Mouse (Mus musculus): ENCODE results near the gene Bpifb1. TPM values are rescaled to one million over a fixed set of nuclear protein-coding genes. Genes with fewer than 3 reads are reported as not detected.
"Not testable (repeated sequence)": the region's sequence is repeated elsewhere in the genome, so short reads cannot be mapped to it uniquely, and the experiment has no call there.

Gene Bpifb1
- total RNA-seq (2021), result not detected
- long read RNA-seq, experiment 1, result 0 reads
- long read RNA-seq, experiment 2, result 0 reads

DNA sequence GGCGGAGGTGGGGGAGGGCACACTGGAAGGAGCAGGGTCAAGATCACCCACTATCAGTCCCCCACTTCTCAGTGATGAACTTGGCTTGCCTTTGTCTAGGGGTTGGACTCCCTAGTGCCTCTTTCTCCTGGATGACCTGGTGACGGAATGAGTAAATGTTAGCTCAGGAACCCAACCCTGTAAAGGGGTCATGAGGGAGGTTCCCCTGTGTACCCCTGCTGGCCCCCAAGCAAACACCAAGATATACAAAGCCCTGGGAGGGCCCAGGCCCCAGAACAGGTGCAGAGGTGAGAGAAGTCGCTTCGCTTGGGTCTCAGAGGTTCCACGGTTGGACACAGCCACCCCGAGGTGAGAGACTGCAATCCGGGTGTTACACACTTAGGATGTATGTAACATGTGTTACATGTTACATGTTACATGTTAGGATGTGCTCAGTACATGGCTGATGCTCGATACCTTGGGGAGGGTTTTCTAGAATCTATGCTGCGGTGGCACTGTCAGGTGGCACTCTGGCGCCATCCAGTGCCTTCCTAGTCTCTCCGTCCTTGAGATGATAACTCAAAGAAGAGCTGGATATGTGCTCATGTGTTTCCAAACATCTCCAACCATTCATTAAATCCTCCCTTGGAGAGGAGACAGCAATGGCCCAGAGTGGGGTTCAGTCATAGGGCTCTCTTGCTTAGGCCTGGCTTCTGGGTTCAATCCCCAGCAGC, at the start of gene Bpifb1:
Gene Bpifb1 (plus strand): TSS at position 273 of the 713 bp plus-strand sequence.
- TF ChIP-seq CTCF (IDR thresholded peaks at IDR 0.05), result peak; percentile 39; the same call in 1 of the 2 replicates
- no peak within 1 kb of the TSS for H3K27ac ChIP-seq
- intact Hi-C loops (cut with DNase I), result no loop called here

GRCm38 (mm10) chr2:154142580-154142979, 48.0 kb upstream of the Bpifb1 start, which contains the start of gene Bpifa1:
Bpifa1 (plus strand) TSS chr2:154142880.
- no peak for TF ChIP-seq CTCF (IDR thresholded peaks at IDR 0.05)
- Histone ChIP-seq H3K4me3 (no peak within 1 kb of the TSS), H3K27ac (no peak within 1 kb of the TSS)
- intact Hi-C loops (cut with DNase I), result no loop called here
- no peak for DNase-seq

More for the DNA sequence above, at the start of gene Bpifb1:
- no peak within 1 kb of the TSS for H3K4me3 ChIP-seq
- no peak for DNase-seq

DNA sequence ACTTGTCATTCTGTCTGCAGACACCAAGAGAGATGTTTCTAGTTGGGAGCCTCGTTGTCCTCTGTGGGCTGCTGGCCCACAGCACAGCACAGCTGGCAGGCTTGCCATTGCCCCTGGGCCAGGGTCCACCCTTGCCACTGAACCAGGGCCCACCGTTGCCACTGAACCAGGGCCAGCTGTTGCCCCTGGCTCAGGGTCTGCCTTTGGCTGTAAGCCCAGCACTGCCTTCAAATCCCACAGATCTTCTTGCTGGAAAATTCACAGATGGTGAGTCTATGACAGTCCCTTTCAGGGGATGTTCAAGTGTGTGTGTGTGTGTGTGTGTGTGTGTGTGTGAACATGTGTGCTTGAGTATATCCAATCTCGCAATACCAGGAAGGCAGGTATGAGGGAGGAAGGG, 46.9 kb upstream of the Bpifb1 start:
- TF ChIP-seq CTCF (IDR thresholded peaks at IDR 0.05), result no peak
- DNase-seq, result no peak
- intact Hi-C loops (cut with DNase I), result no loop called here
- Histone ChIP-seq H3K4me3 (no peak overlapping the region), H3K27ac (no peak overlapping the region)

GRCm38 (mm10) chr2:154147496-154147895, 43.1 kb upstream of the Bpifb1 start:
- DNase-seq, result no peak
- TF ChIP-seq CTCF (IDR thresholded peaks at IDR 0.05), result no peak
- intact Hi-C loops (cut with DNase I), result no loop called here
- no peak overlapping the region for H3K27ac ChIP-seq
- H3K4me3 ChIP-seq, result no peak overlapping the region

GRCm38 (mm10) chr2:154158433-154158832, 32.2 kb upstream of the Bpifb1 start:
- TF ChIP-seq CTCF (IDR thresholded peaks at IDR 0.05), result peak; percentile 56
- intact Hi-C loops (cut with DNase I), result no loop called here
- Histone ChIP-seq H3K4me3 (no peak overlapping the region), H3K27ac (no peak overlapping the region)
- DNase-seq, result no peak

DNA sequence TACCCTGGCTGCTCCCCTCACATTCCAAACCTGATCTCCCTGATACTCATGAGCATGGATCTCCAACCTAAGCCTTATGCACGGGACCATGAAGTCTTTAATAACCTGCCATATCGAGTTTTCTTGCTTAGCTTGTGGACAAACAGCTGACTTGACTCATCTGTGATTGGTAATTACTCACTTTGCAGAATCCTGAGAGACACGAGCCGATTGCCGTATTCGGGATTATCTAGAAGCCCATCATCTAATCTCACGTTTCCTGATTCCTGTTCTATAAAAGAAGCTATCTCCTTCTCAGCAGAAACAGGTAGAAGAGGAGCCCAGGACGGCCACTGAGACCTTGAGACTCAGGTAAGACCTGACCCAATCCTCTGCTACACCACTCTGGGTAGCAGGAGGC, 28.3 kb upstream of the Bpifb1 start, which contains the start of gene Bpifa5:
Gene Bpifa5 (plus strand): TSS at position 301 of the 400 bp plus-strand sequence.
- intact Hi-C loops (cut with DNase I), result no loop called here
- no peak for TF ChIP-seq CTCF (IDR thresholded peaks at IDR 0.05)
- H3K4me3 ChIP-seq, result no peak within 1 kb of the TSS
- DNase-seq, result no peak
- H3K27ac ChIP-seq, result no peak within 1 kb of the TSS

DNA sequence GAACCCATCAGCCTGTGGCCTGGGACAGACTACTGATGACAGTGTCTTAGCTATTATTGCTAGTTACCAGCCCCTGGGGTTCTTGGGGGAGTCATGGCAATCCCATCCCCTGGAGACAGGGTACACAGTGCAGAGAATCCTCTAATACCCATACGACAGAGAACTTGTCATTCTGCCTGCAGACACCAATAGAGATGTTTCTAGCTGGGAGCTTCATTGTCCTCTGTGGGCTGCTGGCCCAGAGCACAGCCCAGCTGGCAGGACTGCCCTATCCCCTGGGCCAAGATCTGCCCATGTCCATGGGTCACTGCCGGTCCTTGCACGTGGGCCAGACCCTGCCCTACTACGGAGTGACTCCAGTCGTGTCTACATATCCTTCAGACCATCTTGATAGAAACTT, 27.3 kb upstream of the Bpifb1 start:
- no peak overlapping the region for H3K4me3 ChIP-seq
- no peak overlapping the region for H3K27ac ChIP-seq
- TF ChIP-seq CTCF (IDR thresholded peaks at IDR 0.05), result no peak
- intact Hi-C loops (cut with DNase I), result no loop called here
- no peak for DNase-seq

DNA sequence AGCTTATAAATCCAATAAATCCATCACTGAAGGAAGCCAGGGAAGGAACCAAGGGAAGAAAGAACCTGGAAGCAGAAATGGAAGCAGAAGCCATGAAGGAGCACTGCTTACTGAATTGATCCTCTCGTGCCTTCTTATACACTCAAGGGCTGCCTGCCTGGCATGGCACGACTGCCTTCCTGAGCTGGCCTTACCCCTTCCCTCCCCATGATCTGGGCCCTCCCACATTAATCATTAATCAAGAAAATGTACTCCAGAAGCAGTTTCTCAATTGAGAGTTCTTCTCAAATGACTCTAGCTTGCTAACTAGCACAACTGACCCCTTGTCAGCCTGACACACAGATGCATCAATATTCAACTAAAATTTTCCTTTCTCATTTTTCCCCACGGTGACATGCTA, 21.4 kb upstream of the Bpifb1 start:
- DNase-seq, result no peak
- intact Hi-C loops (cut with DNase I), result no loop called here
- no peak for TF ChIP-seq CTCF (IDR thresholded peaks at IDR 0.05)
- Histone ChIP-seq H3K27ac (no peak overlapping the region), H3K4me3 (no peak overlapping the region)

GRCm38 (mm10) chr2:154171621-154172020, 19.0 kb upstream of the Bpifb1 start:
- TF ChIP-seq CTCF (IDR thresholded peaks at IDR 0.05), result no peak
- Histone ChIP-seq H3K27ac (no peak overlapping the region), H3K4me3 (no peak overlapping the region)
- DNase-seq, result no peak
- intact Hi-C loops (cut with DNase I), result no loop called here

- no peak overlapping the region for H3K4me3 ChIP-seq
- DNase-seq, result no peak
- intact Hi-C loops (cut with DNase I), result no loop called here
- TF ChIP-seq CTCF (IDR thresholded peaks at IDR 0.05), result peak; percentile 69
- H3K27ac ChIP-seq, result no peak overlapping the region
Observed at GRCm38 (mm10) chr2:154173313-154173712, 17.3 kb upstream of the Bpifb1 start.

- H3K27ac ChIP-seq; intact Hi-C loops (cut with DNase I); DNase-seq; H3K4me3 ChIP-seq: not testable (repeated sequence)
Observed at GRCm38 (mm10) chr2:154181900-154182299, 8.7 kb upstream of the Bpifb1 start.

DNA sequence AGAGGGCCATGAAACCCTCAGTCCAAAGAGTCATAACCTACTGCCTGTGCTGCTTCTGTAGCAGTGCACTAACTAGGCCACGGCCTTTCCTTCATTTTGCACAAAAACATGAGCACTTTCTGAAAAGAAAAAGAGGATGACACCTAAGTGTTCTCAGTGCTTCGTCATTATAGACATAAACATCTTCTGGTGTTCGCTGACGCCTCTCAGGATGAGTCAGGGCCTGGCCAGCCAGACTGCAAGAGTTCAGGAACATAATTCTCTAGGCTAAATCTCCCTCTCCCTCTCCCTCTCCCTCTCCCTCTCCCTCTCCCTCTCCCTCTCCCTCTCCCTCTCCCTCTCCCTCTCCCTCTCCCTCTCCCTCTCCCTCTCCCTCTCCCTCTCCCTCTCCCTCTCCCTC, 7.6 kb upstream of the Bpifb1 start:
- H3K4me3 ChIP-seq; DNase-seq; intact Hi-C loops (cut with DNase I); H3K27ac ChIP-seq: not testable (repeated sequence)

GRCm38 (mm10) chr2:154185319-154185718, 5.3 kb upstream of the Bpifb1 start:
- TF ChIP-seq CTCF (IDR thresholded peaks at IDR 0.05), result no peak
- no peak overlapping the region for H3K4me3 ChIP-seq
- intact Hi-C loops (cut with DNase I), result no loop called here
- no peak for DNase-seq
- H3K27ac ChIP-seq, result no peak overlapping the region

DNA sequence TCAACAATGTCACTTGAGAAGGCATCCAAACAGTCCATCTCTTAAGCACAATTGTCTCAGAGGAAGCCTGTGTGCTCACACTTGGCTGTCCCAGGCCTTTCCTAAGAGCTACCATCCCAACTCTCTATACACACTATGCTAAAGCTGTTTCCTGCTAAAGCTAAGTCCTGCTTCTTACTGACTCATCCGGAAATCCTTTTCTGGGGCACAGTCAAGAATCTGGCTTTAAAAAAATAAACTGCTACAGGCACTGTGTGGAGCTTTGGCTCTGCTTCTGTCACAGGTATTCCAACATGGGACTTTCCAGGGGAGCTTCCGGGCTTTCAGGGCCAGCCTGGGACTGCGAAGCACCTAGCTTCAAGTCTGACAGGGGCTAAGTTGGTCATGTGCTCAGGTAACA, 4.9 kb upstream of the Bpifb1 start:
- no peak for TF ChIP-seq CTCF (IDR thresholded peaks at IDR 0.05)
- no peak for DNase-seq
- no peak overlapping the region for H3K27ac ChIP-seq
- no peak overlapping the region for H3K4me3 ChIP-seq
- intact Hi-C loops (cut with DNase I), result no loop called here

All from gastrocnemius, adult 2 months (tissue).